Mouse (Mus musculus) heart, adult 2 months (tissue): Measurements from ENCODE around the gene LTO1.

Experiments
- CTCF ChIP-seq: fragments of 200-600 bp; IDR thresholded peaks from 2 replicates; pipeline ENCODE4 v1.8.1; 2022; ENCODE audit warnings: antibody characterized with exemption, mild to moderate bottlenecking, moderate library complexity
- EP300 ChIP-seq: fragments of 200-500 bp; IDR thresholded peaks from 2 replicates; pipeline ENCODE4 v1.6.1; 2011; ENCODE audit warnings: low read depth, low read length, control low read depth; ENCODE audit not compliant: insufficient read depth
- POLR2A ChIP-seq: fragments of 200-500 bp; IDR thresholded peaks from 2 replicates; pipeline ENCODE4 v1.6.1; 2011; ENCODE audit warnings: mild to moderate bottlenecking, low read depth, low read length, control low read depth; ENCODE audit not compliant: insufficient read depth

GRCm38 (mm10) chr7:144931778-144932177, 16.9 kb downstream of the LTO1 start:
- TF ChIP-seq CTCF = peak; percentile 74
- TF ChIP-seq EP300 = no peak
- TF ChIP-seq POLR2A = no peak
